Mouse (Mus musculus): ENCODE data around the gene Sdcbp2. TPM values are rescaled to one million over a fixed set of nuclear protein-coding genes. Genes with fewer than 3 reads are reported as not detected.

Gene Sdcbp2
- total RNA-seq (2023; ENCODE audit: inconsistent age), result 1.4 to 2.3 TPM (median 1.6 TPM) in 4 replicates

DNA sequence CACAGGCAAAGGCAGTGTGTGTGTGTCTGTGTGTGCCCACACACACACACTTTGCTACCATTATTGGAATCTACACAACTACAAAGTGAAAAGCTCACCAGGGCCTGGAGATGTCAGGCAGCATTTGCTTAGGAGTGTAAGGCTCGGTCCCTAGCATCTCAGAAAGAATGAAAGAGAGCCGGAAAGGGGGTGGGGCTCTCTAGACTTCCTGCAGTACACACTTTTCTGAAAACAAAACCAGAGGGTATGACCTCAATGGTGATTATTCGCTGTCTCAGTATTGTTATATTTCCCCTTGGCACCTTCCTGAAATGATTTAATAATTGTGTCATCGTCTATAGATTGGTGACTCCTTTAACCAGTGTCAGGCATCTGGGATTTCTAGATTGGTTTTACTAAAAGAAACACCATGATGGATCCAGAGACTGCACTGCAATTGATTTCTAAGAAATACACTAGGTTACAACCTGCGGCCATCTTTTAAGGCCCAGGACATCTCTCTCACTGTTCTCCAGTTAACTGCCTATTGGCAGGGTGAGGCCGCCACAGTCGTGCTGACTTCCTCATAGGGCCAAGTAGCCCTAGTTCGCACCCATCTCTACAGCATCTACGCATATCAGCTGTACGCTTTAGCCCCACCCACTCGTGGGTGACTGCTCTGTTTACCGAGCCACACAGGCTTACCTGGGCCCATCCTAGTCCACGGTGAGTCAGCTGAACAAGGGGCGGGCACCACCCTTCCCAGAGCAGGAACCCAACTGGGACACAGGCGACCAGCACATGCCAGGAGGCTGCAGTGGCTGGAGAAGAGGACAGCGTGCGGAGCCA is at the start of gene Sdcbp2:
TSS of gene Sdcbp2 (plus strand) at position 750 of the 828 bp plus-strand sequence.

DNA sequence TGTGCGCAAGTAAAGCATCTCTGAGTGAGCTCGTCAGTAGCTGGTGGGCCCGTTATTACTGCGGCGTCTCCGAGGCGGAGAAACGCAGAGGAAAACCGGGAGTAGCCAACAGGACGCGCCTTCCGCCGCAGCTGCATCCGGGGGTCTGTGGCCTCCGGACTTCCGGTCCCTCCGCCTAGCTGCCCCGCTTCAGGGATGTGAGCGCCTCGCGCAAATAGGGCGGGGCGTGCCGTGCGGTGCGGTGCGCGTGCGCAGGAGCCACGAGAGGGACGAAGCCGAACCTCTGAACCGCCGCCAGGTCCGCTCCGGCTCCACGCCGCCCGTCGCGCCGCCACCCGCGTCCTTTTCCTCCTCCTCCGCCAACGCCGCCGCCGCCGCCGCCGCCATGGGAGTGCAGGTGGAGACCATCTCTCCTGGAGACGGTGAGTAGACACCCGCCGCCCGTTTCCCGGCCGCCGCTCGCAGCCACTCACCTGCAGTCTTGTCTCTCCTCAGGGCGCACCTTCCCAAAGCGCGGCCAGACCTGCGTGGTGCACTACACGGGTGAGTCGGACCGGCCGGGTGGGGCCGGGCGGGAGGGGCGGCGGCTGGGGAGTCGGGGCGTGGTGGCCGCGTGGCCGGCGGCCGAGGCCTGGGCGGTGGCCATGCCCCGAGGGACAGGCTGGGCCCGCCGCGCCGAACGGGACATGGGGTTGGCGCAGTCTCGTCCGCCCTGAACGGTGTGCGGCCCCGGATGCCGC is 29.9 kb upstream of the Sdcbp2 start, which contains the start of gene Fkbp1a:
TSS of gene Fkbp1a (plus strand) at position 161 of the 740 bp plus-strand sequence.

DNA sequence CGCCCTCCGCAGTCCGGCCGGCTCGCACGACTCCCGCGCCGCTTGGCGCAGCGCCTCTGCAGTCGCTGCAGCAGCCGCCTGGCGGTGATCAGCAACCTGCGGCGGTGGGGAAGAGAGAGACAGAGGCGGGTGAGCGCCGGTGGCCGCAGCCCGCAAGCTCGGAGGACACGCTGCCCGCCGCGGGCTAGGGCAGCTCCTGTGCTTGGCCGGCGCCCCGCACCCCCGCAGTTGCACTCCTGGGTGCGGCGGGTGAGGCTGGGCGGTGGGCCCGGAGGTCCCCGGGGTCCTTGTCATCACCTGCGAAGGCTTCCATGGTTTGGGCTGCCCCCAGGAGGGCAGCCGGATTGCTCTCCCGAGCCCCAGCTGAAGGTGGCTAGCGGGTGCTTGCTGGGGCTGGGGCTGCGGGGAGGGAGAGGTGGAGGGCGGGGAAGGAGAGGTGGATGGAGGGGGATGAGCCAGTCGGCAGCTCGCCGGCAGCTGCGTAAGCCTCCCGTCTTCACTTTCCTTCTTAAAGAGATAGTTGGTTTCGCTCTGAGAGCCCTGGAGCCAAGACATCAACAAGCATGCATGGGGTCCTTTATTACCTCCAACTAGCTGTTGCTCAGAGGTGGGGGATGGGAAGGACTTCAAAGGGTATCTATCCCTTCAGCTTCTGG is 59.9 kb downstream of the Sdcbp2 start, which contains the start of gene Snph:
TSS of gene Snph (minus strand) at position 435 of the 656 bp plus-strand sequence.

Other genes with a start within 250 kb of the Sdcbp2 start
- not detected in 4 replicates for gene 4921509C19Rik, start 96.5 kb upstream of the Sdcbp2 start, total RNA-seq (2023; ENCODE audit: inconsistent age)
- 103 to 112 TPM (median 107 TPM) in 4 replicates for gene Nsfl1c, start 78.4 kb upstream of the Sdcbp2 start, total RNA-seq (2023; ENCODE audit: inconsistent age)
- 56.4 to 83.9 TPM (median 66.9 TPM) in 4 replicates for gene Fkbp1a, start 30.1 kb upstream of the Sdcbp2 start, total RNA-seq (2023; ENCODE audit: inconsistent age)
- gene Snph, start 60.0 kb downstream of the Sdcbp2 start, total RNA-seq (2023; ENCODE audit: inconsistent age), result 0.90 to 1.9 TPM (median 1.4 TPM) in 4 replicates
- gene Rad21l, start 95.9 kb downstream of the Sdcbp2 start, total RNA-seq (2023; ENCODE audit: inconsistent age), result not detected in 4 replicates
- gene Tmem74b, start 129.4 kb downstream of the Sdcbp2 start, total RNA-seq (2023; ENCODE audit: inconsistent age), result not detected in 4 replicates
- 39.3 to 41.9 TPM (median 40.4 TPM) in 4 replicates for gene Psmf1, start 171.6 kb downstream of the Sdcbp2 start, total RNA-seq (2023; ENCODE audit: inconsistent age)